Mouse (Mus musculus) bone marrow macrophage, adult 2 months (primary cell): Measurements from ENCODE around the gene Mical3.

Experiments used
- CTCF ChIP-seq: IDR thresholded peaks from 2 replicates; pipeline ENCODE4 v1.5.1; 2012; ENCODE audit warnings: low read depth, mild to moderate bottlenecking, low read length, moderate library complexity
- POLR2A ChIP-seq: IDR thresholded peaks from 2 replicates; pipeline ENCODE4 v1.6.1; 2012; ENCODE audit warnings: mild to moderate bottlenecking, low read depth, low read length, borderline replicate concordance

DNA sequence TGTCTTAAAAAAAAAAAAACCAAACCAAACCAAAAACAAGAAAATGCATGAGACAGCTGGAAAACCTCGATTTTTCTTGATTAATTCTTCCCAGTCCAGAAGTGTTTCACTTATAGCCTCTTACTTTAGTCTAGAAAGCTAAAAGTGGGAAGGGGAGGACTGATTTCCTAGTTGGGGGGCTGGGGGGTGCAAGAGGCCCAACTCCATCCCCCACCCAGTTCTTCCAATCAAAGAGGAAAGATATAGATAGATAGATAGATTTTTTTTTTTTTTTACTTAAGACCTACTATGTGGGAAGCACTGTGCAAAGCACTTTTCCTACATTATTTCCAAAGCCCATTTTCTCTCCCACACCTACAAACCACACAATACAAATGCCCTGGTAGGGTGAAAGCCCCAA is 22.7 kb downstream of the Mical3 start:
- no peak for TF ChIP-seq CTCF
- no peak for TF ChIP-seq POLR2A
